Mouse (Mus musculus): Measurements from ENCODE around the gene Gm8229.
"Not testable (repeated sequence)": the region's sequence is repeated elsewhere in the genome, so short reads cannot be mapped to it uniquely, and the experiment has no call there.

Gm8229 gene

GRCm38 (mm10) chr14:44365057-44365456, at the start of gene Gm8229:
Gm8229 (plus strand) TSS chr14:44365357.
- DNase-seq (ENCODE audit: low read depth): not testable (repeated sequence)

- not testable (repeated sequence) for DNase-seq (ENCODE audit: low read depth)
Measured at GRCm38 (mm10) chr14:44338484-44338883, 26.7 kb upstream of the Gm8229 start, which contains the start of gene Gm5930. Gm5930 (minus strand) TSS chr14:44338584.

GRCm38 (mm10) chr14:44361416-44361815, 3.7 kb upstream of the Gm8229 start:
- DNase-seq (ENCODE audit: low read depth): not testable (repeated sequence)

DNA sequence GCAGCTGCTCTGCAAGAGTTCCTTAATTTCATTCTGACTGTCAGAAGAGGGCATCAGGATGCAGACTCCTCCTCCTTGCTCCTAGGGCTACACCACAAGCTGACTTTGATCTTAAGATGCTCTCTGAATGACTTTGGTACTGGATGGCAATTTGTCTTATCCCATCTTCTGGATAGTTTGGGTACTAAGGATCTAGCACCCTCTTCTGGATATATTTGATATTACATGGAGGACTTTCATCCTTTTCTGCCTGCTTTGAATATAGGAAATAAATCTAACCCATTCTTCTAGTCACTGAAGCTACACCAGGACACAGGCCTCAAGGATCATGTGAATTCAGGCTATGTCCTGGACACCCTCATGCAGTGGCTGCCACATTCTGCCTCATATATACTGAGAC, 2.9 kb upstream of the Gm8229 start:
- peak; percentile 1 for DNase-seq (ENCODE audit: low read depth)

DNA sequence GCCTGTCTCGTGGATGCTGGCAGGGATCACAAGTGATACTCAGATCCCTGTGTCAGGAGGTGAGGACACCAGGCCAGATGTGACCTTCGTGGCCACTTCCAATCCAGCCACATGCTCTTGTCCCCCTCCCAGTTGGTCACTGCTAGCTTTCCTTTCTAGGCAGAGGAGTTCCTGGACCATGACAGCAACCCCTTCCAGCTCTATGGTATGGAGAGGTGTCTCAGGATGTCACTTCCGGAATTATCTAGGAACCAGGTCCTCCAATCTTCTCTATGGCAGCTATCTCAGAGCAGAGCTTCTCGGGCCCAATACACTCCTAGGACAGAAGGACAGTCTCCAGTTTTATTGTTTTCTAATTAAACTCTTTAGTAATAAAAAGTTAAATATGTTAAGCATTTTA, 19.1 kb downstream of the Gm8229 start:
- DNase-seq (ENCODE audit: low read depth): not testable (repeated sequence)

DNA sequence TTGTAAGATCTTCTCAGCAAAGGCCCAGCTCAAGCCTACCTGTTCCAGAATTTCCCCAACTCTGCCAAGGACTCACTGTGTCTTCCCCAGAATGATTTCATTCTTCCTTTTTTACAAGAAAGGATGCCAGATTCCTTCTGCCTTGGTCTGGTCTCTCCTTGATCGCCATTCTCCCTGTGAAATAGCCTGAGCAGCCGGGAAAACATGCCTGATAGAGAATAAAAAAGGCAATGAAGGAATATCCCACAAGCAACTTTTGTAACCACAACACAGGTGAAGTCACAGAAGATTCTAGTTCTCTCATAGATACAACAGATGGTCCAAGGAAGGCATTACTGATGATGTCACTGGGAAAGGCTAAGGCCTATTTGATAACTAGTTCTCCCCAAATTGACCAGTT, 45.4 kb downstream of the Gm8229 start, which contains the start of gene Gm3371:
Gene Gm3371, minus strand, starts transcription at position 101 of the 400 bp plus-strand sequence.
- DNase-seq (ENCODE audit: low read depth): not testable (repeated sequence)

All from induced T-regulatory cell, adult 2 months (primary cell).